ENCODE assay signal across 9 mouse cellular contexts in genomic region chr1:121096551-121097550, GRCm38 (mm10).
DNase-seq lines count a peak whose midpoint lies in the region; ATAC-seq and TF ChIP-seq lines count a peak whose summit lies in the region.
"Had no signal": no experiment of that assay in that cellular context is flagged by ENCODE, and none has a peak within 500 bp of the region (broad histone marks: within the 10 kb centered on the region; RNA-seq: fewer than 3 reads in every experiment).

No protein-coding gene starts in this region.

- H3K4me2 ChIP-seq in forebrain, embryonic 11.5 days (ENCODE audit: low read depth, low read length, severe bottlenecking): peak overlapping the region; percentile 42
- H3K4me2 ChIP-seq in limb, embryonic 13.5 days (replicated peaks): peak overlapping the region; percentile 60
- peak overlapping the region; percentile 58 for H3K4me2 ChIP-seq in midbrain, embryonic 14.5 days (ENCODE audit: low read length)

- peak; percentile 35 to 48 for DNase-seq in left cerebral cortex, postnatal 14 days (ENCODE audit: low spot score in 2 of 2)
- no peak for DNase-seq in left cerebral cortex, adult 9 months (ENCODE audit: low spot score in 2 of 2)
- DNase-seq in forebrain, embryonic 11.5 days (ENCODE audit: low spot score): peak; percentile 53
- peak; percentile 44 for DNase-seq in heart, postnatal 4 days
- DNase-seq in midbrain, embryonic 14.5 days: peak; percentile 79
- no peak for DNase-seq in cerebellum, adult 2 months

- H3K27me3 ChIP-seq in forebrain, embryonic 11.5 days (ENCODE audit: control insufficient read depth, insufficient read depth, low read length): peaks cover 49% of the 10 kb centered on the region
- peaks cover 34% of the 10 kb centered on the region for H3K27me3 ChIP-seq in limb, embryonic 13.5 days
- 0 out of 2 replicates have a peak, but pooled peaks cover 8% of the 10 kb centered on the region for H3K27me3 ChIP-seq in midbrain, embryonic 14.5 days (ENCODE audit: control insufficient read depth, insufficient read depth, low read length)
- no peaks in the 10 kb centered on the region; the same call in 1 of the 2 replicates for H3K27me3 ChIP-seq in cerebellum, adult 2 months (ENCODE audit: control insufficient read depth, insufficient read depth, low read length)

- peak; percentile 53 for ATAC-seq in forebrain, embryonic 11.5 days (replicated peaks; ENCODE audit: low FRiP score)
- ATAC-seq in limb, embryonic 13.5 days (ENCODE audit: low FRiP score, low read depth): peak; percentile 48; the same call in 1 of the 2 replicates
- ATAC-seq in midbrain, embryonic 14.5 days (ENCODE audit: low FRiP score, low TSS enrichment): peak; percentile 47
- ATAC-seq in granulocyte monocyte progenitor cell, adult 5-6 weeks (replicated peaks; ENCODE audit: poor library complexity, severe bottlenecking): no peak
- ATAC-seq: Patski had no signal

- no peak overlapping the region for H3K9ac ChIP-seq in forebrain, embryonic 11.5 days (ENCODE audit: low read length)
- 0 out of 2 replicates have a peak overlapping the region, but pooled peaks have one; percentile 1 for H3K9ac ChIP-seq in limb, embryonic 13.5 days
- peak overlapping the region; percentile 31 for H3K9ac ChIP-seq in midbrain, embryonic 14.5 days (replicated peaks; ENCODE audit: low read length)

- H3K9me3 ChIP-seq in forebrain, embryonic 11.5 days (ENCODE audit: control insufficient read depth, low read length): no peaks in the 10 kb centered on the region
- no peaks in the 10 kb centered on the region for H3K9me3 ChIP-seq in limb, embryonic 13.5 days
- no peaks in the 10 kb centered on the region for H3K9me3 ChIP-seq in midbrain, embryonic 14.5 days (ENCODE audit: control insufficient read depth, low read length)

- intact Hi-C loops in left cerebral cortex, postnatal 14 days (cut with DNase I): no loop called here

- TF ChIP-seq CTCF in cerebellum, adult 2 months (IDR thresholded peaks at IDR 0.05; ENCODE audit: borderline replicate concordance, insufficient read depth, low read depth, low read length): no peak

- H3K4me1 ChIP-seq in forebrain, embryonic 11.5 days (replicated peaks; ENCODE audit: control insufficient read depth, insufficient read depth, low read length): peaks cover 4% of the 10 kb centered on the region; the same call in 1 of the 2 replicates
- 0 out of 2 replicates have a peak, but pooled peaks cover 7% of the 10 kb centered on the region for H3K4me1 ChIP-seq in limb, embryonic 13.5 days
- peaks cover 10% of the 10 kb centered on the region; the same call in 1 of the 2 replicates for H3K4me1 ChIP-seq in midbrain, embryonic 14.5 days (ENCODE audit: control insufficient read depth, insufficient read depth, low read length)
- H3K4me1 ChIP-seq in cerebellum, adult 2 months (ENCODE audit: control insufficient read depth, insufficient read depth, low read length): no peaks in the 10 kb centered on the region

- H3K4me3 ChIP-seq in forebrain, embryonic 11.5 days (ENCODE audit: low read depth, low read length): peak overlapping the region; percentile 4; the same call in 1 of the 2 replicates
- H3K4me3 ChIP-seq in limb, embryonic 13.5 days: peak overlapping the region; percentile 33
- peak overlapping the region; percentile 30 for H3K4me3 ChIP-seq in midbrain, embryonic 14.5 days (replicated peaks; ENCODE audit: low read depth, low read length)
- no peak overlapping the region for H3K4me3 ChIP-seq in cerebellum, adult 2 months (replicated peaks; ENCODE audit: insufficient read depth, low read depth, low read length)

- H3K36me3 ChIP-seq in forebrain, embryonic 11.5 days (ENCODE audit: control insufficient read depth, insufficient read depth, low read length): no peaks in the 10 kb centered on the region
- no peaks in the 10 kb centered on the region for H3K36me3 ChIP-seq in limb, embryonic 13.5 days
- H3K36me3 ChIP-seq in midbrain, embryonic 14.5 days (ENCODE audit: control insufficient read depth, insufficient read depth, low read length): no peaks in the 10 kb centered on the region

- H3K27ac ChIP-seq in forebrain, embryonic 11.5 days (ENCODE audit: low read depth, low read length): no peak overlapping the region
- H3K27ac ChIP-seq in limb, embryonic 13.5 days: peak overlapping the region; percentile 39; the same call in 1 of the 2 replicates
- peak overlapping the region; percentile 41; the same call in 1 of the 2 replicates for H3K27ac ChIP-seq in midbrain, embryonic 14.5 days (replicated peaks; ENCODE audit: low read depth, low read length)
- H3K27ac ChIP-seq in cerebellum, adult 2 months (ENCODE audit: insufficient read depth, low read length): no peak overlapping the region

- no peak for TF ChIP-seq POLR2A in cerebellum, adult 2 months (IDR thresholded peaks at IDR 0.05; ENCODE audit: borderline replicate concordance, insufficient read depth, low read length)

- WGBS in forebrain, embryonic 11.5 days: 2% methylated on average over 28 of the region's 28 CpGs
- 5% methylated on average over 28 of the region's 28 CpGs for WGBS in limb, embryonic 13.5 days
- 3% methylated on average over 28 of the region's 28 CpGs for WGBS in midbrain, embryonic 14.5 days
- 20% methylated on average over 28 of the region's 28 CpGs for WGBS in cerebellum, adult 2 months

Comparison
In these comparisons a context has a peak if more than half of its experiments do, and no peak if none do; other contexts are left out.
1. DNase-seq: peak in left cerebral cortex, postnatal 14 days (2 of 2), forebrain, embryonic 11.5 days (single experiment), heart, postnatal 4 days (single experiment) and midbrain, embryonic 14.5 days (single experiment); none in left cerebral cortex, adult 9 months (0 of 2) and cerebellum, adult 2 months (0 of 2).
2. H3K27ac ChIP-seq: peak in limb, embryonic 13.5 days (single experiment) and midbrain, embryonic 14.5 days (single experiment); none in forebrain, embryonic 11.5 days (single experiment) and cerebellum, adult 2 months (single experiment).
3. Peak in every context shown above with its lines, with median percentiles within 50 percentile points of each other: H3K4me2 ChIP-seq.